Mouse (Mus musculus) hindbrain, embryonic 10.5 days (tissue): Measurements from ENCODE around the gene Gstm5. TPM values are rescaled to one million over a fixed set of nuclear protein-coding genes. Genes with fewer than 3 reads are reported as not detected.

Experiments used
- DNase-seq: peaks from one replicate; pipeline ENCODE4 v3.0.0-alpha.2; 2017; ENCODE audit warnings: low spot score
- H3K27ac ChIP-seq: fragments of 300-500 bp; sonication (generic); 2 replicates; pipeline ENCODE4 v1.5.1; 2016; ENCODE audit warnings: mild to moderate bottlenecking, moderate library complexity
- H3K27me3 ChIP-seq: fragments of 300-500 bp; sonication (generic); 2 replicates; pipeline ENCODE4 v1.6.1; 2016; ENCODE audit warnings: mild to moderate bottlenecking; ENCODE audit not compliant: poor library complexity, insufficient read depth, severe bottlenecking
- H3K36me3 ChIP-seq: fragments of 300-500 bp; sonication (generic); 2 replicates; pipeline ENCODE4 v1.6.1; 2016; ENCODE audit warnings: mild to moderate bottlenecking, moderate library complexity
- H3K4me1 ChIP-seq: fragments of 300-500 bp; sonication (generic); replicated peaks from 2 replicates; pipeline ENCODE4 v1.6.1; 2016; ENCODE audit warnings: mild to moderate bottlenecking
- H3K4me3 ChIP-seq: fragments of 300-500 bp; sonication (generic); 2 replicates; pipeline ENCODE4 v1.5.1; 2016; ENCODE audit warnings: mild to moderate bottlenecking, moderate library complexity
- H3K9me3 ChIP-seq: fragments of 300-500 bp; sonication (generic); 2 replicates; pipeline ENCODE4 v1.6.1; 2016; ENCODE audit warnings: mild to moderate bottlenecking, moderate library complexity
- WGBS: fragments of 180-500 bp; shearing (Covaris S2); methylation state at CpG from one replicate; pipeline ENCODE4 v1.1.7; 2016; 5-methylcytosine and 5-hydroxymethylcytosine counted together
- polyA plus RNA-seq: library from polyadenylated mRNA; unstranded; fragments of >200 nt; fragmentation: Nextera tagmentation; extraction: Ambion mirVana; gene quantifications from 2 replicates; pipeline ENCODE4 v1.2.1, GENCODE M21; 2016

Gstm5 gene
- polyA plus RNA-seq, 1 experiment from 2014 or later: 233 TPM

DNA sequence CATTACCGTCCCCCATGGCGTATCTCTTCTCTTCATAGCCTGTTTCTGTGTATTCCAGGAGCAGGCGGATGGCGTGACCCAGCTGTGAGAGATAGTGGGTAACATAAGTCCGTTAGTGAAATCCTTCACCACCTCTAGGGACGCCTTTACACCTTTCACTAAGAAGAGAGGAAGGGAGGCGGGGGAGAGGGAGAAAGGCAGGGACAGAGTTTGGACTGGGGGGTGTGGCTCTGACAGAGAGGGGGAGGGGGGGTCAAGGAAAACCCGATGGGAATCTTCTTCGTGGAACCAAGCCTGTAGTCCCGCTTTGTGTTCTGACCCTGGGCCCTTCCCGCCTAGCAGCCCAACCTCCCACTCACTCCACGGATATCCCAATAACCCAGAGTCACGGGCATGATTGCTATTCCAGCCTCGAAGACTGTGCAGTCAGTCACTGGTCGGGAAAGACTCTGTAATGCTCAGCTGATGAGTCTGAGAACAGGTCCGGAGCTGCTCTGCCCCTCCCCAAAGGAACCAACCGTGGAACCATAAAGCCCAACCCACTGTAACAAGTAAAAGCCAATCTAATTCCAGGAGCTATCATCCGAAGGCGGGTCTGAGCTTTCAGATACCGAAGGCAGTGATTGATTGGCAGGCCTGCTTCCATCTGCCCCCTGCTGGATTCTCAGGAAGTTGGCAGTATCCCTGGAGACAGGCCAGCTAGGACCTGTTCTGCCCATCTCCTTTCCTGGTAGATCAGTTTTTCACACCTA, 47.8 kb downstream of the Gstm5 start, which contains the start of gene Gstm6:
Gene Gstm6, minus strand, starts transcription at position 511 of the 752 bp plus-strand sequence.
- Histone ChIP-seq H3K27me3 (peaks cover 5% of the 10 kb centered on the region; the same call in 1 of the 2 replicates), H3K9me3 (no peaks in the 10 kb centered on the region), H3K4me3 (peak within 1 kb of the TSS; percentile 48), H3K36me3 (no peaks in the 10 kb centered on the region), H3K4me1 (peaks cover 17% of the 10 kb centered on the region), H3K27ac (peak within 1 kb of the TSS; percentile 77)
- 18% methylated on average over 20 of the region's 20 CpGs for WGBS
- peak; percentile 57 for DNase-seq

DNA sequence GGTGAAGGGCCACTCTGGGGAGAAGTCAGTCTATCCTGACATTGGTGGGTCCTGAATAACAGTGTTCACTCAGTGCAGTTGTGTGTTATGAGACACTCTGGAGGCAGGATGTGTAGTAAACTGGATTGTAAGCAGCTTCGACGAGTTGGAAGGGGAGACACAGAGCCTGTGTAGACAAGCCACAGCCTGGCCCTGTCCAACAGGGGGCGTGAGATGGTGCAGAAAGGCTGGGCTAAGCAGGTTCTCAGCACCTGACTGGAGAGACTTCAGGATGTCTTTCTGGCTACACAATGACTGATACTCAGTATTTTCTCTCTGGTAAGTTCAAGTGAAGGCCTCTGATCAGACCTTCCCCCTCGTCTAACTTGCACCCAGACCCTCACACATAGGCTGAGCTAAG, 50.1 kb downstream of the Gstm5 start:
- Histone ChIP-seq H3K4me3 (no peak overlapping the region), H3K27ac (no peak overlapping the region), H3K4me1 (peaks cover 10% of the 10 kb centered on the region), H3K36me3 (no peaks in the 10 kb centered on the region), H3K27me3 (no peaks in the 10 kb centered on the region; the same call in 1 of the 2 replicates), H3K9me3 (no peaks in the 10 kb centered on the region)
- DNase-seq: no peak
- 52% methylated on average over 4 of the region's 4 CpGs for WGBS

Other genes with a start within 250 kb of the Gstm5 start
- 86.7 and 90.7 TPM in 2 replicates for gene Ahcyl1, start 199.3 kb upstream of the Gstm5 start, polyA plus RNA-seq
- 7.2 TPM in 2 replicates for gene Csf1, start 135.4 kb upstream of the Gstm5 start, polyA plus RNA-seq
- gene Eps8l3, start 18.6 kb upstream of the Gstm5 start, polyA plus RNA-seq: not detected in 2 replicates
- gene Gstm7, start 36.0 kb downstream of the Gstm5 start, polyA plus RNA-seq: 19.3 and 49.5 TPM in 2 replicates
- gene Gstm6, start 47.9 kb downstream of the Gstm5 start, polyA plus RNA-seq: 10.8 and 10.9 TPM in 2 replicates
- gene Gstm3, start 73.5 kb downstream of the Gstm5 start, polyA plus RNA-seq: not detected in 2 replicates
- gene Gstm2, start 90.6 kb downstream of the Gstm5 start, polyA plus RNA-seq: 20.7 and 25.7 TPM in 2 replicates
- gene Gstm1, start 122.2 kb downstream of the Gstm5 start, polyA plus RNA-seq: 38.6 and 44.4 TPM in 2 replicates
- gene Gstm4, start 149.1 kb downstream of the Gstm5 start, polyA plus RNA-seq: 12.8 and 13.9 TPM in 2 replicates
- gene Ampd2, start 190.8 kb downstream of the Gstm5 start, polyA plus RNA-seq: 53.3 and 58.7 TPM in 2 replicates
- 0.46 and 0.81 TPM in 2 replicates for gene Gnat2, start 197.0 kb downstream of the Gstm5 start, polyA plus RNA-seq